In genomic region chr2:154436076-154436457, GRCm38 (mm10) we compare ENCODE assay signal across 8 mouse cellular contexts. TPM values are rescaled to one million over a fixed set of nuclear protein-coding genes. Genes with fewer than 3 reads are reported as not detected.
A peak's percentile ranks its signal among the peaks of the same experiment; 100 is the strongest.
DNase-seq lines count a peak whose midpoint lies in the region; ATAC-seq and TF ChIP-seq lines count a peak whose summit lies in the region.

No protein-coding gene starts in this region.

- no peak for TF ChIP-seq CTCF in lung, adult 2 months (IDR thresholded peaks at IDR 0.05; ENCODE audit: insufficient read depth, low read length)

- no peak overlapping the region; the same call in 1 of the 2 replicates for H3K27ac ChIP-seq in ES-E14 (ENCODE audit: insufficient read depth, low read depth, low read length, poor library complexity, severe bottlenecking)
- H3K27ac ChIP-seq in forebrain, embryonic 15.5 days (replicated peaks), result peak overlapping the region; percentile 92

- H3K9ac ChIP-seq in ES-E14 (ENCODE audit: insufficient read depth, low read depth, low read length, poor library complexity, severe bottlenecking), result no peak overlapping the region
- H3K9ac ChIP-seq in forebrain, embryonic 15.5 days (replicated peaks), result peak overlapping the region; percentile 99

- H3K4me3 ChIP-seq in ES-E14 (ENCODE audit: insufficient read depth in 1 of 2, low read depth in 1 of 2, low read length in 2 of 2, poor library complexity in 1 of 2, severe bottlenecking in 1 of 2), result peak overlapping the region; percentile 35 to 99
- peak overlapping the region; percentile 92 for H3K4me3 ChIP-seq in forebrain, embryonic 15.5 days
- H3K4me3 ChIP-seq in lung, adult 2 months (replicated peaks; ENCODE audit: extremely low read depth, low read depth, low read length), result peak overlapping the region; percentile 71

- ATAC-seq in forebrain, embryonic 15.5 days (replicated peaks), result peak; percentile 99
- peak; percentile 99 for ATAC-seq in neutrophil, adult 5-6 weeks (ENCODE audit: extremely low read depth, insufficient number of reproducible peaks, low FRiP score, poor library complexity, severe bottlenecking)

- in situ Hi-C loops in ES-E14 (cut with MboI; ENCODE audit: low sequenced_read_pairs in 2 of 2, unreplicated experiment in 2 of 2), result no loop called here

- no peaks in the 10 kb centered on the region for H3K27me3 ChIP-seq in forebrain, embryonic 15.5 days

- TF ChIP-seq POLR2A in lung, adult 2 months (IDR thresholded peaks at IDR 0.05; ENCODE audit: borderline replicate concordance, extremely low read depth, low read depth, low read length), result peak; percentile 52; the same call in 1 of the 2 replicates

- no peaks in the 10 kb centered on the region for H3K9me3 ChIP-seq in ES-E14 (ENCODE audit: control insufficient read depth, insufficient read depth, low read depth, low read length)
- H3K9me3 ChIP-seq in forebrain, embryonic 15.5 days, result no peaks in the 10 kb centered on the region

- H3K36me3 ChIP-seq in ES-E14 (ENCODE audit: control insufficient read depth, insufficient read depth, low read length, poor library complexity, severe bottlenecking), result no peaks in the 10 kb centered on the region
- no peaks in the 10 kb centered on the region for H3K36me3 ChIP-seq in forebrain, embryonic 15.5 days

- intact Hi-C loops in heart, postnatal 25 days (cut with DNase I), result loop anchor here (5.0 kb wide), 1 partner anchor 176 kb away; the partner anchor contains the start of genes 4930519P11Rik and Zfp341

- peaks cover 4 to 9% of the 10 kb centered on the region in 2 experiments for H3K4me1 ChIP-seq in ES-E14 (ENCODE audit: control insufficient read depth in 2 of 2, insufficient read depth in 2 of 2, low read length in 2 of 2, poor library complexity in 1 of 2)
- H3K4me1 ChIP-seq in forebrain, embryonic 15.5 days, result peaks cover 45% of the 10 kb centered on the region
- peaks cover 14% of the 10 kb centered on the region for H3K4me1 ChIP-seq in lung, adult 2 months (ENCODE audit: control insufficient read depth, insufficient read depth, low read length)

- DNase-seq in ES-E14 (ENCODE audit: low read depth, low spot score), result peak; percentile 92
- peak; percentile 99 for DNase-seq in cerebellum, adult 11-12 months
- peak; percentile 98 for DNase-seq in heart, postnatal 25 days (ENCODE audit: low spot score)
- peak; percentile 98 for DNase-seq in layer of hippocampus, adult 18-20 months (ENCODE audit: low spot score in 2 of 2)
- peak; percentile 96 for DNase-seq in lung, adult 2 months
- DNase-seq in thymus, adult 18-20 months, result peak; percentile 98 to 99

- WGBS in forebrain, embryonic 15.5 days, result under 1% methylated on average over 30 of the region's 44 CpGs
- under 1% methylated on average over 33 of the region's 44 CpGs for WGBS in lung, adult 2 months

- H3K4me2 ChIP-seq in forebrain, embryonic 15.5 days (replicated peaks), result peak overlapping the region; percentile 42

TF ChIP-seq in ES-E14, 5 proteins besides CTCF, POLR2A, EP300 and RAD21:
- TF ChIP-seq ZC3H11A (IDR thresholded peaks at IDR 0.05; ENCODE audit: borderline replicate concordance, low read depth, low read length) (no peak), MAFK (IDR thresholded peaks at IDR 0.05; ENCODE audit: insufficient read depth, low read depth, low read length) (no peak), HCFC1 (IDR thresholded peaks at IDR 0.05; ENCODE audit: borderline replicate concordance, insufficient read depth, low read length) (no peak), ZNF384 (IDR thresholded peaks at IDR 0.05; ENCODE audit: low read depth, low read length) (no peak), CHD2 (IDR thresholded peaks at IDR 0.05; ENCODE audit: low read depth, low read length) (no peak)

RNA-seq across cellular contexts. Expression of gene Cbfa2t2, which starts 0.2 kb away (rescaled TPM):
- total RNA-seq in ES-E14 (2012; rRNA removed), result 37.6 and 56.4 TPM in 2 replicates
- polyA plus RNA-seq in forebrain, embryonic 15.5 days (2015; fragmentation: Nextera tagmentation; extraction: Ambion mirVana), result 78.0 and 82.3 TPM in 2 replicates
- 10 to 100 TPM; 14.3 to 18.4 TPM for total RNA-seq in heart, postnatal 25 days (2021)
- 10 to 100 TPM; 47.9 to 48.9 TPM for total RNA-seq in layer of hippocampus, adult 18-20 months (2021)
- 8.8 and 12.7 TPM in 2 replicates for polyA plus RNA-seq in lung, adult 2 months (2012; rRNA removed)
- 23.9 and 24.7 TPM in 2 replicates for total RNA-seq in neutrophil, adult 5-6 weeks (2017)

RNA-seq across cellular contexts. Expression of gene Snta1, which starts 28.2 kb away (rescaled TPM):
- total RNA-seq in ES-E14 (2012; rRNA removed), result 11.3 and 18.6 TPM in 2 replicates
- polyA plus RNA-seq in forebrain, embryonic 15.5 days (2015; fragmentation: Nextera tagmentation; extraction: Ambion mirVana), result 9.2 and 11.1 TPM in 2 replicates
- total RNA-seq in heart, postnatal 25 days (2021), result 10 to 100 TPM; 88.8 to 90.4 TPM
- 10 to 100 TPM; 45.3 to 47.7 TPM for total RNA-seq in layer of hippocampus, adult 18-20 months (2021)
- 22.5 and 24.1 TPM in 2 replicates for polyA plus RNA-seq in lung, adult 2 months (2012; rRNA removed)
- 0.86 and 2.4 TPM in 2 replicates for total RNA-seq in neutrophil, adult 5-6 weeks (2017)
